Mouse (Mus musculus): ENCODE results near the gene Zfp423. TPM values are rescaled to one million over a fixed set of nuclear protein-coding genes. Genes with fewer than 3 reads are reported as not detected.

Gene Zfp423
- total RNA-seq, 2 experiments from 2014 or later, result 26.8 to 28.9 TPM

- no peak for DNase-seq (ENCODE audit: extremely low spot score in 1 of 2, low spot score in 1 of 2)
Measured at GRCm38 (mm10) chr8:87645829-87646483, 313.4 kb downstream of the Zfp423 start.

- no peak for DNase-seq (ENCODE audit: extremely low spot score in 1 of 2, low spot score in 1 of 2)
Measured at GRCm38 (mm10) chr8:87645371-87645770, 314.0 kb downstream of the Zfp423 start.

GRCm38 (mm10) chr8:87640930-87641329 lies 318.5 kb downstream of the Zfp423 start:
- peak in 1 of 2 experiments; percentile 46 for DNase-seq (ENCODE audit: extremely low spot score in 1 of 2, low spot score in 1 of 2)

- DNase-seq (ENCODE audit: extremely low spot score in 1 of 2, low spot score in 1 of 2), result no peak
Measured at GRCm38 (mm10) chr8:87636226-87636742, 323.1 kb downstream of the Zfp423 start.

GRCm38 (mm10) chr8:87631776-87632175 lies 327.6 kb downstream of the Zfp423 start:
- DNase-seq (ENCODE audit: extremely low spot score in 1 of 2, low spot score in 1 of 2), result no peak

- no peak for DNase-seq (ENCODE audit: extremely low spot score in 1 of 2, low spot score in 1 of 2)
Measured at GRCm38 (mm10) chr8:87629656-87630055, 329.7 kb downstream of the Zfp423 start.

- no peak for DNase-seq (ENCODE audit: extremely low spot score in 1 of 2, low spot score in 1 of 2)
Measured at GRCm38 (mm10) chr8:87621181-87621580, 338.2 kb downstream of the Zfp423 start.

GRCm38 (mm10) chr8:87620225-87620624 lies 339.2 kb downstream of the Zfp423 start:
- DNase-seq (ENCODE audit: extremely low spot score in 1 of 2, low spot score in 1 of 2), result no peak

GRCm38 (mm10) chr8:87619529-87619928 lies 339.9 kb downstream of the Zfp423 start:
- DNase-seq (ENCODE audit: extremely low spot score in 1 of 2, low spot score in 1 of 2), result no peak

GRCm38 (mm10) chr8:87619118-87619517 lies 340.3 kb downstream of the Zfp423 start:
- DNase-seq (ENCODE audit: extremely low spot score in 1 of 2, low spot score in 1 of 2), result no peak

- no peak for DNase-seq (ENCODE audit: extremely low spot score in 1 of 2, low spot score in 1 of 2)
Measured at GRCm38 (mm10) chr8:87613701-87614100, 345.7 kb downstream of the Zfp423 start.

Other genes starting within 250 kb of the Zfp423 start
- gene Cnep1r1, start 159.2 kb upstream of the Zfp423 start, total RNA-seq (2021), result 10 to 100 TPM; 30.1 to 33.3 TPM
- 10 to 100 TPM; 29.5 to 31.9 TPM for gene Heatr3, start 178.3 kb upstream of the Zfp423 start, total RNA-seq (2021)
- gene Tent4b, start 239.6 kb upstream of the Zfp423 start, total RNA-seq (2021), result 10 to 100 TPM; 31.3 to 38.1 TPM